Mouse (Mus musculus) kidney, adult 8-10 months (tissue): ENCODE measurements around the gene Dvl1.
A peak's percentile ranks its signal among the peaks of the same experiment; 100 is the strongest.

Experiments
- DNase-seq, 2 experiments: peaks; one replicate each; pipeline ENCODE4 v3.0.0; 2022

The Dvl1 gene

GRCm38 (mm10) chr4:155883587-155883986 lies 36.4 kb downstream of the Dvl1 start:
- no peak for DNase-seq

- no peak for DNase-seq
Observed at GRCm38 (mm10) chr4:155886330-155886729, 39.1 kb downstream of the Dvl1 start.

DNA sequence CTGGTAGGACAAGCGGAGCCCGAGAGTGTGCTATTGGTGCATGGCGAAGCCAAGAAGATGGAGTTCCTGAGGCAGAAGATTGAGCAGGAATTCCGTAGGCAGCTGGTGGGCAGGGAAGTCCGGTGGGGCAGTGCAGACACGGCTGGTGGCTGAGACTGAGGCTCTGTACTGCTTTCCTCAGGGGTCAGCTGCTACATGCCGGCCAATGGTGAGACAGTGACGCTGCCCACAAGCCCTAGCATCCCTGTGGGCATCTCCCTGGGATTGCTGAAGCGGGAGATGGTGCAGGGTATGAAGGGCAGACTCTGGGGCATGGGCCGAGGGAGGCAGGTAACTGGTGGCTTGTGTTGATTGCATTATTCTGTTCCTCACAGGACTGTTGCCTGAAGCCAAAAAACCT lies 40.5 kb downstream of the Dvl1 start:
- DNase-seq = no peak

DNA sequence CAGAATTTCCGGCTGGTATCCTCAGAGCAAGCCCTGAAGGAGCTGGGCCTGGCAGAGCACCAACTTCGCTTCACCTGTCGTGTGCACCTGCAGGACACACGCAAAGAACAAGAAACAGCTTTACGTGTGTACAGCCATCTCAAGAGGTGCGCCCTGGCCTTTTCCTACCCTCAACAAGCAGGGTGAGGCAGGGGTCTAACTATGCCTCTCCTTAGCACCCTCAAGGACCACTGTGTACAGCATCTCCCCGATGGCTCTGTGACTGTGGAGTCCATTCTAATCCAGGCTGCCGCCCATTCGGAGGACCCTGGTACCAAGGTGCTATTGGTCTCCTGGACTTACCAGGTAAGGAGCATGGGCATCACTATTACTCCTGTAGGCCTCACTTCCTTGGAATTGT lies 41.0 kb downstream of the Dvl1 start:
- no peak for DNase-seq

GRCm38 (mm10) chr4:155889316-155889715 lies 42.1 kb downstream of the Dvl1 start:
- DNase-seq = peak in 1 of 2 experiments; percentile 1

- no peak for DNase-seq
Observed at GRCm38 (mm10) chr4:155891011-155891471, 43.8 kb downstream of the Dvl1 start.

DNA sequence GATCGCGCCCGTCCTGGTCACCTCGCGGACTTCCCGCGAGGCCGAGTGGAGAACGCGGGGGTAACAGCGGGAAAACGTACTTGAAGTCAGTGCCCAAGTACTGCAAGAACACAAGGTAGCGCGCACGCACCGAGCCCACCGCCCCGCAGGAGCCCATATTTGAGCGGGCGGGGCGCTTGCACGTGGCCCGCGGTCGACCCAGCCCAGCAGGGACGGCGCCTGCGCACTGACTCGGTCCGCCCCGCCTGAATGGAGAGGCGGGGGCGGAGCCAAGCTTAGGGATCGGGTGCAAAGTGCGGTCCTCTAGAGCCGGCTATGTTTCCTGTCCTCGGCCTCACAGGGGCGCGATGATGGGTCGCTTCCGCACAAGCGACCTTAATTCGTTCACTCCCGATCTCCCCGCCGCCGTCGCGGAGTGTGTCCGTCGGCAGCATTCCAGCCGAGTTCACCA lies 44.4 kb downstream of the Dvl1 start, which contains the start of the genes Pusl1 and Acap3:
Gene Pusl1, minus strand, starts transcription at position 231 of the 451 bp plus-strand sequence.
Gene Acap3, plus strand, starts transcription at position 272 of the 451 bp plus-strand sequence.
- peak; percentile 93 to 97 for DNase-seq

GRCm38 (mm10) chr4:155892017-155892416 lies 44.8 kb downstream of the Dvl1 start:
- peak; percentile 61 to 74 for DNase-seq

DNA sequence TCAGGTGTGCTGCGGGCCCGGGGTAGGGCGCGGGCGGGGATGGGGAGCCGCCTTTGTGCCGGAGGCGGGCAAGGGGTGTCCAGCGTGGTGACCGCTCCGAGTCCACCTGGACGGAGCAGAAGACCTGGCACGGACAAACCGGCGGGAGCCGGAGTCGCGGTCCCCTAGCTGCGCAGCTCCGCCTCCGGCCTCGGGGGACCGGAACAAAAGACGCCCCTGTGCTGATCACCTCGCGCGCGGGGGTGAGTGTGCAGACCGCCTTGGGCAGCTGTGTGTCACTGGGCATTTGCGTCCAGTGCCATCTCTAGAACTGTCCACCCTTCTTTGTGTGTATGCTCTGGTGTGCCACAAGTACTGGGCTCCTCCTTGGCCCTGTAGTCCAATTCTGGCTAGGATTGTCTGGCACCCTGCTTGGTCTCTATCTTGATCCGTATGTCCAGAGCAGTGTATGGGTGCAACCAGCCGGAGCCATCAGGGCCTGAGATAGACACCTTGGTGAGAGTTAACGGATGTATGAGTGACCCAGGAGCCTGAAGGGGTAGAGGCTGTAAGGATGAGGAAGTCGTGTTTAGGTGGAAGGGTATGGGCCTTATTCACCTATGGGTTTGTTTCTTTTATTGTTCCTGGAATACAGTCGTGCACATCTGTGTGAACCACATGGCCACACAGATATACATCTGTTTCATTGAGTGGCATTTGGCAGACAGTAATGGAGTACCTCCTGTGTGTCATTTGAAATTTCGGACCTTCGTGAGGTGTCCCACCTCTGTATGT lies 45.4 kb downstream of the Dvl1 start:
- DNase-seq = peak in 1 of 2 experiments; percentile 26

- DNase-seq = no peak
Observed at GRCm38 (mm10) chr4:155893212-155893690, 46.0 kb downstream of the Dvl1 start.

DNA sequence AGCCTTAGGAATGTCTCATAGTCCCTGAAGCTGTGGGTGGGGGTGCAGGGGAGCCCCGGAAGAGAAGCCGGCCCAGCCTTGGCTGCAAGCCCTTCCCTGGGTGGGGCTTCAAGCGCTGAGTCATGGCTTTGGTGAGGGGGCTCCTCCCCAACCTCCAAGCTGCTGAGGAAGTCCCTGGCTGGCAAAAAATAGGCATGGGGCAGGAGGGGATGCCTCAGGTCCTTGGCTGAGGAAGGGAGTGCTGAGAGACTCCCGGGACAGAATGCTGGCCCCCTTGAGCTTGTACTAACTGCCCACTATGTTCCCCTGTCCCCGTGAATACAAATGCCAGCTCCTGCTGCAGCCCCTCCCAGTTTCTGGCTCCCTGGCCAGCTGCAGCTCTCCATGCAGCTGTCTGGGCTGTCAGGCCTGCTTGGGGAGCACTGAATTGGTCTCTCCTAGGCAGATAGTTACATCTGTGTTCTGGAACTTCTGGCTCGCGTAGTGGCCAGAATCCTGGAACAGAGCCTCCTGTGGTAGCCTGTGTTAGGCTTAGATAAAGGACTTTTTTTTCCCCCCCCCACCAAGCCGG lies 47.2 kb downstream of the Dvl1 start:
- peak; percentile 55 to 60 for DNase-seq

- peak; percentile 43 to 60 for DNase-seq
Observed at GRCm38 (mm10) chr4:155895216-155895615, 48.0 kb downstream of the Dvl1 start.

DNA sequence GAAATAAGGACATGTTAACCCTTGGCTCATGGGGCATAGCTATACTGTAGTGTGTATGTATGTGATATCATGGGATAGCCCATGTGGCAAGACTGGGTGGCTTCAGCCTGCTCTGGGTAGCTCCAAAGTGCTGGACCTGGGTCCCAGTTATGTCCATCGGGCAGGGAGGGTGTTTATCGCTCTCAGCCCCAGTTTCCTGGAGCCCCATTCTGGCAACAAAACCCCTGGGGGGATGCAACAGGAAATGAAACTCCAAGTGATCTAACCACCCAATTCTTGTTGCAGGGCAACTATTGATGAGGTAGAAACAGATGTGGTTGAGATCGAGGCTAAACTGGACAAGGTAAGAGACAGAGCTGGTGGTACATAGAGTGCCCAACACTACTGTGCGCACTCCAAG lies 48.6 kb downstream of the Dvl1 start:
- DNase-seq = no peak

DNA sequence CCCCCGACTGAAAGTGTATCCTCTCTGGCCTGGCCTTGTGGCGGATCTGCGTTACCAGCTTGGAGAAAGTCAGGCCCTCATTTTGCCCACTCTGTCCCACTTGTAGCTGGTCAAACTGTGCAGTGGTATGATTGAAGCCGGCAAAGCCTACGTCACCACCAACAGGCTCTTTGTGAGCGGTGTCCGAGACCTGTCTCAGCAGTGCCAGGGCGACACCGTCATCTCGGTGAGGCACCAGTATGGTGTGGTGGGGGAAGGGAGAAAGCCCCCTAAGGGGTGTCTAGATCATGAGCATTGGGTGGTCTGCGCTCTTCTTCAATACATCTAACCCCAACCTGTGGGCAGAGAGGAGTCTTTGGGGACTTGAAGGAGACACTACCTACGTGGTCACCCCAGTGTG lies 49.3 kb downstream of the Dvl1 start:
- no peak for DNase-seq

- DNase-seq = no peak
Observed at GRCm38 (mm10) chr4:155898318-155898717, 51.1 kb downstream of the Dvl1 start.

GRCm38 (mm10) chr4:155899355-155899754 lies 52.2 kb downstream of the Dvl1 start:
- DNase-seq = no peak

DNA sequence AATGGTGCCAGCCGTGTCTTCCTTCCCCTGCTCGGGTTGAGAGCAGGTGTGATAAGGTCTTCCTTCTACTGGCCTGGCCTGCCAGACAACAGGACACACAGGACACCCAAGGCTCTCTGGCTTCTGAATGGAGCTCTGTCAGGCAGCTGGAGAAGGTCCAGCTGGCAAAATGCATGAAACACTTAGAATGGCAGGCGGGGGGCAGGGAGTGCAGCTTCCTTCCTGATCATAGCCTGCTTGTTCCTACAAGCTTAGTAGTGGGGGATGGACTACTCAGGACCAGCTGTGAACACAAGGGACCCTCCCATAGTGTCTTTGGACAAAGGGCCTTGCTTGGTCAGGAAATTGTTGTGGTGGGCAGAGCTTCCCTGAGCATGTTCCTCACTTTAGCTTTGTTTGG lies 54.0 kb downstream of the Dvl1 start:
- no peak for DNase-seq

DNA sequence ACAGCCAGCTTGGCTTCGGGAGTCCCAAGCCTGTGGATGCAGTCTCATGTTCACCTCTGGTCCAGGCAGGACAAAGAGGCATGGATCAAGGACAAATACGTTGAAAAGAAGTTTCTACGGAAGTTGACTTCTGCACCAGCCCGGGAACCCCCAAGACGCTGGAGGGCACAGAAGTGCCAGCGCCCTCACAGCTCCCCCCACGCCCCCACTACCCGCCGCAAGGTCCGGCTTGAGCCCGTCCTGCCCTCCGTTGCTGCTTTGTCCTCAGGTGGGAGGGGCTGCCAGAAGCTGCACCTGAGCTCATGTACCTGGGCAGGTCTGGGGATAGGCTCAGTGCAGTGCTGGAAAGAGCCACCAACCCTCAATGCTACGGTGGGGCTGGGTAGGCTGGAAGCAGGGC lies 56.0 kb downstream of the Dvl1 start:
- no peak for DNase-seq

DNA sequence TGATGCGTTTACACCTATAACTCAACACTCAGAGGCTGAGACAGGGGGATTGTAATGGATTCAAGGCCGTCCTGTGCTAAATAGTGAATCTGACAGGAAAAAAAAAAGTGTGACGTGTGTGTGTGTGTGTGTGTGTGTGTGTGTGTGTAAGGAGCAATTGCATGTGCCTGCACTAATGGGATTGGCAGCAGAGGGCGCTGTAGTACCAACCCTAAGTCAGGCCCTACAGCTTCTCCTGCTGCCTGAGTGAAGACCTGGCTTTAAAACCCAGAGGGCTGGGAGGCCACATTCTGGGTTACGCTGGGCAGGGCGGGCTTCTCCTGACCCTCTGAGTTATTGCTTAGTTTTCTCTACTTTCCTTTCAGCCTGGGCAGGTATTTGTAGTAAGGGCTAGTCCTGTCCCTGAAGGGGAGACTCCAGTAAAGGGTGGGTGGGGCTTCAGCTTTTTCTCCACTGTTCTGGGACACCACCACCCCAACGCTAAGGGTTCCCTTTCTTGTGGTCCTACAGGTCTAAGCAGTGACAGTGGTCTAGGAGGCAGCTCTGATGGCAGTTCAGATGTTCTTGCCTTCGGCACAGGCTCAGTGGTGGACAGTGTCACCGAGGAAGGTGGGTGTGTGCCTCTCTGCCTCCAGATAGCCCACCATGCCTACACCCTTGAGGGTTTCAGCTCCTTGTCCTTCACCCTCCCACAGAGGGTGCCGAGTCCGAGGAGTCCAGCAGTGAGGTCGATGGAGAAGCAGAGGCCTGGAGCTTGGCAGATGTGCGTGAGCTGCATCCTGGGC lies 57.3 kb downstream of the Dvl1 start:
- DNase-seq = peak in 1 of 2 experiments; percentile 38

- DNase-seq = no peak
Observed at GRCm38 (mm10) chr4:155905634-155906033, 58.4 kb downstream of the Dvl1 start.

DNA sequence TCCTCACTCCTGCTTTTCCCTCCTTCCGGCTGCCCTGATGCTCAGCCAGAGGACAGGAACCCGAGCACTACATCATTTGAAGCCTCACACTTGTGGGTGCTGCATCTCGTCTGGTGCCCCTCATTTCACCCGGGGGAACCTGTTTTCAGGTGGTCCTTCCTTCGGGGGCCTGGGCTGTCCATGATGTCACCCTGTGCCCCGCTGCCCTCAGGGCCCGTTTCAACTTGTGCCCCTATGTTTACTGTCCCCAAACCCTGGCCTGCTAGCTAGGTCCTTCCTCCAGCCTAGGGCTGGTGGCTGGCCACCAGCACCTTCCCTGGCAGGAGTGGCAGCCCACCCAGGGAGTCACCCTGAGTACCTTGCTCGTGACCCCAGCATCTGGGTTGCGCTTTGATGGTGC lies 58.9 kb downstream of the Dvl1 start:
- DNase-seq = no peak

DNA sequence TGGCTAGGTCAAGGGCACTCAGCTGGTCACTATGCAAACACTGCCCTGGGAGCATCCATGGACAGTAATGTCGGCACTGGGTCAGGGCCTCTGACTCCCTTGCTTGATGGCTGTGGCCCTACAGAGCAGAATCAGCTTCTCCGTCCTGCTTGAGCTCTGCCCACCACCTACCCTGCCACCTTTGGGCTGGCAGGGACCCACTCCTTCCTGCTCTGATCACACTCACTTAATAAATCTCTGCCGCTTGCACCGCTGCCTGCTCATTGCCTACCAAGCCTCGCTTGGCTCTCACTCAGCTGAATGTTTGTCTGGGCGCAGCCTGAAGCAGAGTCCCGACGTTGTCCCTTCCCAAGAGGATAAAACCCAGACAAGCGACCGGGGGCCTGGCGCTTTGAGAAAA lies 59.8 kb downstream of the Dvl1 start:
- DNase-seq = no peak

DNA sequence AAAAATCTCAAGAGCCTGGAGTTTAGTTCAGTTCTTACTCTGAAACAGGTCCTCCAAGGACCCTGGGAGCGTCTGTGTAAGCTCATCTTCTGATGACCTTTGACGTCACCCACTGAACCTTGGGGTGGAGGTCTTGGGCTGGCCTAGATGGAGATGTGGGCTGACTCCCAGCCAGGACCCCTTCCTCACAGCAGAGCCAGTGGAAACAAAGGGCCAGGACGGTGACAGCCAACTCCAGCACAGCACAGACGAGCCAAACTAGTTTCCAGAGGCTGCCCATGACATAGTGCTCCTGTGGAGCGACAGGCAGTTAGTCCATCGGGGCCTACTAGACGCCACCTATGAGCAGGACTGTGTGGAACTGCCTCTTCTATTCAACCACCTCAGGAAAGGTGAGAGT lies 61.1 kb downstream of the Dvl1 start:
- DNase-seq = no peak
